Mouse (Mus musculus) embryonic facial prominence, embryonic 15.5 days (tissue): ENCODE measurements around the gene S100a10. TPM values are rescaled to one million over a fixed set of nuclear protein-coding genes. Genes with fewer than 3 reads are reported as not detected.

ENCODE experiments used
- ATAC-seq: fragments of 200-750 bp; cut with Nextera tagmentation; 2 replicates; pipeline ENCODE4 v1.8.0; 2017; ENCODE audit warnings: low read depth, moderate TSS enrichment; ENCODE audit not compliant: insufficient number of reproducible peaks, low FRiP score, low TSS enrichment
- H3K27ac ChIP-seq: fragments of 300-500 bp; sonication (generic); replicated peaks from 2 replicates; pipeline ENCODE4 v1.5.1; 2015; ENCODE audit warnings: mild to moderate bottlenecking, inconsistent platforms
- H3K27me3 ChIP-seq: fragments of 300-500 bp; sonication (generic); 2 replicates; pipeline ENCODE4 v1.6.1; 2015; ENCODE audit warnings: inconsistent platforms
- H3K36me3 ChIP-seq: fragments of 300-500 bp; sonication (generic); 2 replicates; pipeline ENCODE4 v1.6.1; 2015; ENCODE audit warnings: mild to moderate bottlenecking, inconsistent platforms
- H3K4me1 ChIP-seq: fragments of 300-500 bp; sonication (generic); 2 replicates; pipeline ENCODE4 v1.6.1; 2015; ENCODE audit warnings: inconsistent platforms
- H3K4me2 ChIP-seq: fragments of 300-500 bp; sonication (generic); replicated peaks from 2 replicates; pipeline ENCODE4 v1.6.1; 2015; ENCODE audit warnings: mild to moderate bottlenecking, inconsistent platforms
- H3K4me3 ChIP-seq: fragments of 300-500 bp; sonication (generic); replicated peaks from 2 replicates; pipeline ENCODE4 v1.5.1; 2015; ENCODE audit warnings: mild to moderate bottlenecking, inconsistent platforms
- H3K9ac ChIP-seq: fragments of 300-500 bp; sonication (generic); 2 replicates; pipeline ENCODE4 v1.6.1; 2015; ENCODE audit warnings: inconsistent platforms
- H3K9me3 ChIP-seq: fragments of 300-500 bp; sonication (generic); replicated peaks from 2 replicates; pipeline ENCODE4 v1.6.1; 2016; ENCODE audit warnings: inconsistent platforms
- WGBS: fragments of 180-500 bp; shearing (Covaris S2); methylation state at CpG from one replicate; pipeline ENCODE4 v1.1.7; 2015; 5-methylcytosine and 5-hydroxymethylcytosine counted together
- polyA plus RNA-seq: library from polyadenylated mRNA; unstranded; fragments of >200 nt; fragmentation: Nextera tagmentation; extraction: Ambion mirVana; gene quantifications from 2 replicates; pipeline ENCODE4 v1.2.1, GENCODE M21; 2015

The S100a10 gene
- polyA plus RNA-seq, 1 experiment from 2014 or later: 700 TPM

GRCm38 (mm10) chr3:93547749-93548540 is 6.9 kb upstream of the S100a10 start:
- Histone ChIP-seq H3K4me3 (no peak overlapping the region), H3K27me3 (no peaks in the 10 kb centered on the region), H3K4me2 (no peak overlapping the region), H3K9ac (no peak overlapping the region), H3K27ac (no peak overlapping the region), H3K9me3 (no peaks in the 10 kb centered on the region), H3K36me3 (no peaks in the 10 kb centered on the region), H3K4me1 (peaks cover 11% of the 10 kb centered on the region)
- 67% methylated on average over 20 of the region's 20 CpGs for WGBS
- ATAC-seq: no peak

GRCm38 (mm10) chr3:93548541-93549266 is 6.2 kb upstream of the S100a10 start:
- Histone ChIP-seq H3K4me2 (no peak overlapping the region), H3K27me3 (no peaks in the 10 kb centered on the region), H3K4me3 (no peak overlapping the region), H3K27ac (no peak overlapping the region), H3K36me3 (no peaks in the 10 kb centered on the region), H3K9ac (no peak overlapping the region), H3K9me3 (no peaks in the 10 kb centered on the region), H3K4me1 (peaks cover 17% of the 10 kb centered on the region)
- WGBS: 80% methylated on average over 5 of the region's 6 CpGs
- ATAC-seq: no peak

- H3K9me3 ChIP-seq: no peaks in the 10 kb centered on the region
- no peaks in the 10 kb centered on the region for H3K27me3 ChIP-seq
- H3K4me3 ChIP-seq: no peak overlapping the region
- H3K4me1 ChIP-seq: peaks cover 27% of the 10 kb centered on the region
- no peak overlapping the region for H3K4me2 ChIP-seq
- H3K9ac ChIP-seq: no peak overlapping the region
- 61% methylated on average over 4 of the region's 4 CpGs for WGBS
- H3K36me3 ChIP-seq: no peaks in the 10 kb centered on the region
- ATAC-seq: no peak
- no peak overlapping the region for H3K27ac ChIP-seq
Measured at GRCm38 (mm10) chr3:93549986-93550385, 4.9 kb upstream of the S100a10 start.

- WGBS: 72% methylated on average over 5 of the region's 5 CpGs
- Histone ChIP-seq H3K9me3 (no peaks in the 10 kb centered on the region), H3K9ac (no peak overlapping the region), H3K4me2 (no peak overlapping the region), H3K27me3 (no peaks in the 10 kb centered on the region), H3K27ac (peak overlapping the region; percentile 65; the same call in 1 of the 2 replicates), H3K36me3 (no peaks in the 10 kb centered on the region), H3K4me1 (peaks cover 38% of the 10 kb centered on the region), H3K4me3 (no peak overlapping the region)
- ATAC-seq: no peak
Measured at GRCm38 (mm10) chr3:93551950-93552901, 2.7 kb upstream of the S100a10 start.

- no peak for ATAC-seq
- H3K27me3 ChIP-seq: no peaks in the 10 kb centered on the region
- H3K4me1 ChIP-seq: peaks cover 46% of the 10 kb centered on the region
- no peak overlapping the region for H3K9ac ChIP-seq
- H3K9me3 ChIP-seq: no peaks in the 10 kb centered on the region
- H3K4me2 ChIP-seq: no peak overlapping the region
- peak overlapping the region; percentile 98; the same call in 1 of the 2 replicates for H3K27ac ChIP-seq
- no peaks in the 10 kb centered on the region for H3K36me3 ChIP-seq
- WGBS: 90% methylated on average over 2 of the region's 2 CpGs
- H3K4me3 ChIP-seq: no peak overlapping the region
Measured at GRCm38 (mm10) chr3:93553311-93553710, 1.6 kb upstream of the S100a10 start.

- Histone ChIP-seq H3K27ac (peak overlapping the region; percentile 98), H3K36me3 (no peaks in the 10 kb centered on the region), H3K4me3 (peak overlapping the region; percentile 74), H3K9me3 (no peaks in the 10 kb centered on the region), H3K9ac (no peak overlapping the region), H3K4me1 (peaks cover 51% of the 10 kb centered on the region), H3K4me2 (peak overlapping the region; percentile 73), H3K27me3 (no peaks in the 10 kb centered on the region)
- no peak for ATAC-seq
- 30% methylated on average over 9 of the region's 9 CpGs for WGBS
Measured at GRCm38 (mm10) chr3:93553765-93554378, 1.0 kb upstream of the S100a10 start.

GRCm38 (mm10) chr3:93554379-93554980 is 400 bp upstream of the S100a10 start:
- Histone ChIP-seq H3K27ac (peak overlapping the region; percentile 98), H3K27me3 (no peaks in the 10 kb centered on the region), H3K4me2 (peak overlapping the region; percentile 73), H3K36me3 (no peaks in the 10 kb centered on the region), H3K4me3 (peak overlapping the region; percentile 74), H3K9me3 (no peaks in the 10 kb centered on the region), H3K4me1 (peaks cover 57% of the 10 kb centered on the region), H3K9ac (no peak overlapping the region)
- WGBS: 8% methylated on average over 13 of the region's 13 CpGs
- peak; percentile 15 for ATAC-seq

GRCm38 (mm10) chr3:93555878-93556254 is 986 bp downstream of the S100a10 start:
- peak; percentile 50; the same call in 1 of the 2 replicates for ATAC-seq
- Histone ChIP-seq H3K36me3 (peaks cover 7% of the 10 kb centered on the region), H3K27ac (peak overlapping the region; percentile 98), H3K9ac (peak overlapping the region; percentile 73), H3K4me3 (peak overlapping the region; percentile 74), H3K9me3 (no peaks in the 10 kb centered on the region), H3K27me3 (no peaks in the 10 kb centered on the region), H3K4me2 (peak overlapping the region; percentile 73), H3K4me1 (peaks cover 64% of the 10 kb centered on the region)
- WGBS: 9% methylated on average over 2 of the region's 2 CpGs

- Histone ChIP-seq H3K27ac (peak overlapping the region; percentile 98), H3K4me2 (peak overlapping the region; percentile 73), H3K36me3 (peaks cover 15% of the 10 kb centered on the region), H3K4me1 (peaks cover 64% of the 10 kb centered on the region), H3K9ac (no peak overlapping the region), H3K9me3 (no peaks in the 10 kb centered on the region), H3K4me3 (peak overlapping the region; percentile 74), H3K27me3 (no peaks in the 10 kb centered on the region)
- WGBS: 29% methylated on average over 1 of the region's 1 CpGs
- no peak for ATAC-seq
Measured at GRCm38 (mm10) chr3:93556599-93556998, 1.7 kb downstream of the S100a10 start.

GRCm38 (mm10) chr3:93557471-93557870 is 2.6 kb downstream of the S100a10 start:
- Histone ChIP-seq H3K9me3 (no peaks in the 10 kb centered on the region), H3K27ac (peak overlapping the region; percentile 34; the same call in 1 of the 2 replicates), H3K9ac (no peak overlapping the region), H3K27me3 (no peaks in the 10 kb centered on the region), H3K4me3 (peak overlapping the region; percentile 23), H3K4me1 (peaks cover 60% of the 10 kb centered on the region), H3K4me2 (peak overlapping the region; percentile 73), H3K36me3 (peaks cover 23% of the 10 kb centered on the region)
- ATAC-seq: no peak
- 12% methylated on average over 4 of the region's 4 CpGs for WGBS
